Mouse (Mus musculus) heart, adult 2 months (tissue): ENCODE measurements around the gene Hexim1.

Experiments used
- CTCF ChIP-seq: fragments of 200-600 bp; IDR thresholded peaks from 2 replicates; pipeline ENCODE4 v1.8.1; 2022; ENCODE audit warnings: antibody characterized with exemption, mild to moderate bottlenecking, moderate library complexity
- EP300 ChIP-seq: fragments of 200-500 bp; IDR thresholded peaks from 2 replicates; pipeline ENCODE4 v1.6.1; 2011; ENCODE audit warnings: low read depth, low read length, control low read depth; ENCODE audit not compliant: insufficient read depth
- POLR2A ChIP-seq: fragments of 200-500 bp; IDR thresholded peaks from 2 replicates; pipeline ENCODE4 v1.6.1; 2011; ENCODE audit warnings: mild to moderate bottlenecking, low read depth, low read length, control low read depth; ENCODE audit not compliant: insufficient read depth

- TF ChIP-seq CTCF: no peak
- TF ChIP-seq EP300: no peak
- no peak for TF ChIP-seq POLR2A
These were observed 48.4 kb downstream of the Hexim1 start for GRCm38 (mm10) chr11:103164391-103164790.
